Mouse (Mus musculus): ENCODE results near the gene Msrb2. TPM values are rescaled to one million over a fixed set of nuclear protein-coding genes. Genes with fewer than 3 reads are reported as not detected.

Gene Msrb2
- polyA plus RNA-seq, 1 experiment from 2014 or later = 12.9 TPM

DNA sequence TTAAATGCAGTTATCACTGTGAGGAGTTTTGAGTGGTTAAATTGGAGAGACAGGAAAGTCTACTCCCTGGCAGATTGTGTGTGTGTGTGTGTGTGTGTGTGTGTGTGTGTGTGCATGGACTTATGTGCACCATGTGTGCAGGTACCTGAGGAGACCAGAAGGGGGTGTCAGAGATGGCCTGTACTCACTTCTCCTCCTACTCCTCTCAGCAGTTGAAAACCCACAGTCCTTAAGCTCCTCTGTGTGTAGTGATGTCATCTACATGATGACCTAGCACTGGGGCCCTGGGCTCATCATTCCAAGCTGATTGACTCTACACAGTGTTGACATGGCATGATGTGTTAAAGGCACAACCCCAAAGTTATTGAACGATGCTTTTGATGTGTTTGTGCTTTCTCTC lies 11.0 kb downstream of the Msrb2 start:
- Histone ChIP-seq H3K9me3 (ENCODE audit: control insufficient read depth, low read length) (no peaks in the 10 kb centered on the region), H3K27ac (ENCODE audit: low read depth, low read length) (no peak overlapping the region), H3K36me3 (ENCODE audit: control insufficient read depth, insufficient read depth, low read length) (no peaks in the 10 kb centered on the region), H3K9ac (ENCODE audit: low read depth, low read length) (no peak overlapping the region), H3K4me1 (ENCODE audit: control insufficient read depth, insufficient read depth, low read depth, low read length) (no peaks in the 10 kb centered on the region), H3K27me3 (replicated peaks; ENCODE audit: control insufficient read depth, insufficient read depth, low read length) (no peaks in the 10 kb centered on the region), H3K4me3 (ENCODE audit: low read length) (no peak overlapping the region), H3K4me2 (ENCODE audit: low read length) (no peak overlapping the region)
- no peak for ATAC-seq
- WGBS = 92% methylated on average over 1 of the region's 1 CpGs

DNA sequence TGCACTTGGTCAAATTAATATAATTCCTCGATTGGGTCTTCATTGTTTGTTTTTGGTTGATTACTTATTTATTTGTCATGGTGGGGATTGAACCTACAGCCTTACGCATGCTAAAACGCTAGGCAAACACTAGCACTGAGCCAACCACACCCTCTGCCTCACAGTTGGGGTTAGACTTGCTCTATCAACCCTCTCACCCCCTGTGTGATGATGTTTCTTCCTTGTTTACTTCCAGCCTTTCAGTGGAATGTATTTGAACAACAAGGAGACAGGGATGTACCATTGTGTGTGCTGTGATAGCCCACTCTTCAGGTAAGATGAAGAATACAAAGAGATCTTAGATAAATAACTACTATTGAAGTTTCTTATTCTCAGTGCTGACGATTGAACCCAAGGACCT lies 11.8 kb downstream of the Msrb2 start:
- H3K36me3 ChIP-seq (ENCODE audit: control insufficient read depth, insufficient read depth, low read length) = no peaks in the 10 kb centered on the region
- no peaks in the 10 kb centered on the region for H3K9me3 ChIP-seq (ENCODE audit: control insufficient read depth, low read length)
- WGBS = 58% methylated on average over 4 of the region's 4 CpGs
- H3K27ac ChIP-seq (ENCODE audit: low read depth, low read length) = no peak overlapping the region
- H3K4me1 ChIP-seq (ENCODE audit: control insufficient read depth, insufficient read depth, low read depth, low read length) = no peaks in the 10 kb centered on the region
- no peak overlapping the region for H3K4me2 ChIP-seq (ENCODE audit: low read length)
- no peak overlapping the region for H3K9ac ChIP-seq (ENCODE audit: low read depth, low read length)
- no peaks in the 10 kb centered on the region for H3K27me3 ChIP-seq (replicated peaks; ENCODE audit: control insufficient read depth, insufficient read depth, low read length)
- ATAC-seq = no peak
- H3K4me3 ChIP-seq (ENCODE audit: low read length) = no peak overlapping the region

DNA sequence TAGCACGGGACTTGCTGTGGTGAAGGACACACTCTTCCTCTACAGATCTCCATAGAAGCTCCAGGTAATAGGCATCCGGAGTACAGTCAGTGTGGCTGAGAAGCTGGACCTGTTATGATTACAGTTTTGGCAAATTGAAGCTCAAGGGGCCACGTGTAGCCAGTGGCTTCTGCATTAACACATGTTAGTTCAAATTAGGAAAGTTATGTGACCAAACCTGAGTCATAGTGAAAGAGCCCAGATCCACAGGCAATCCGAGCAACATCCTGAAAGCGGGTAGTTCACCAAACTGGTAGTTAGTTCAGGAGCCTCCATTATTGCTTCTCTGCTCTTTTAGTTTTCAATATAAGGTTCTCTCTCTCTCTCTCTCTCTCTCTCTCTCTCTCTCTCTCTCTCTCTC lies 14.5 kb downstream of the Msrb2 start:
- Histone ChIP-seq H3K4me2 (ENCODE audit: low read length) (no peak overlapping the region), H3K27me3 (replicated peaks; ENCODE audit: control insufficient read depth, insufficient read depth, low read length) (no peaks in the 10 kb centered on the region), H3K36me3 (ENCODE audit: control insufficient read depth, insufficient read depth, low read length) (no peaks in the 10 kb centered on the region), H3K4me3 (ENCODE audit: low read length) (no peak overlapping the region), H3K9ac (ENCODE audit: low read depth, low read length) (no peak overlapping the region), H3K4me1 (ENCODE audit: control insufficient read depth, insufficient read depth, low read depth, low read length) (no peaks in the 10 kb centered on the region), H3K9me3 (ENCODE audit: control insufficient read depth, low read length) (no peaks in the 10 kb centered on the region), H3K27ac (ENCODE audit: low read depth, low read length) (no peak overlapping the region)
- WGBS = 87% methylated on average over 5 of the region's 5 CpGs
- no peak for ATAC-seq

DNA sequence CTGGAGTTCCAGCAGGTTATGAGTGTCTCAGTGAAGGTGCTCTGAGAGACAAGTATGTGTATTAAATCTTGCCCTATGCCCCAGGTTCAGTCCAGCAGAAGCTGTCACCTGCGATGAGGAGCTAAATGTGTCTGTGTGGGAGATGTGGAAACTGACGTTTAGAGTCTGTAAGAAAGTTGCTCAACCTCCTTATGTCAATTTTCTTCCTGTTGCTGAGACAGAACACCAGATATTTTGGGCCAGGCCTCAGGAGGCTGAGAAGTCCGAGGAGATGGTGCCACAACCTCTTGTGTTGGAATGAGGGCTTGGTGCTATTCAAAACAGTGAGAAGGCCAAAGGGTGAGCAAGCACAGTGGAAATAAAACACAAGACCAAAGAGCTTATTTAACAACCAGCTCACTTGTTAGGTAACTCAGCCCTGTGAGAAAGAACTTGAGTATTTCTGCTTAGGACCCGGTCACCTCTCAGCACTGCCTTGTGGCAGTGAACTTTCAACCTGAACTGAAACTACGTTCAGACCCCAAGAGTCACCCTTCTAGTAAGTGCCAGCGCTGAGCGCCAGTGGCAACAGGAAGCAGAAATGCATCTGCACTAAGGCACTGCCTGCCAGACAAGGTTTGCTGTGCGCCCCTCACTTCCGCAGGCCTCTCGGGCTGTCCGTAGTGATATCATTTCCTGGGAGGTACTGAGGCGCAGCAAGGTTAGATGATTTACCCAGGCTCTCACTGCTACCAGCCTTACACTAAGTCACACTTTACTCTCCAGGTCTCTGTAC lies 17.3 kb downstream of the Msrb2 start:
- H3K36me3 ChIP-seq (ENCODE audit: control insufficient read depth, insufficient read depth, low read length) = no peaks in the 10 kb centered on the region
- no peak for ATAC-seq
- no peaks in the 10 kb centered on the region for H3K27me3 ChIP-seq (replicated peaks; ENCODE audit: control insufficient read depth, insufficient read depth, low read length)
- no peak overlapping the region for H3K27ac ChIP-seq (ENCODE audit: low read depth, low read length)
- H3K4me1 ChIP-seq (ENCODE audit: control insufficient read depth, insufficient read depth, low read depth, low read length) = no peaks in the 10 kb centered on the region
- H3K9me3 ChIP-seq (ENCODE audit: control insufficient read depth, low read length) = no peaks in the 10 kb centered on the region
- 90% methylated on average over 12 of the region's 12 CpGs for WGBS
- no peak overlapping the region for H3K9ac ChIP-seq (ENCODE audit: low read depth, low read length)
- H3K4me3 ChIP-seq (ENCODE audit: low read length) = no peak overlapping the region
- no peak overlapping the region for H3K4me2 ChIP-seq (ENCODE audit: low read length)

DNA sequence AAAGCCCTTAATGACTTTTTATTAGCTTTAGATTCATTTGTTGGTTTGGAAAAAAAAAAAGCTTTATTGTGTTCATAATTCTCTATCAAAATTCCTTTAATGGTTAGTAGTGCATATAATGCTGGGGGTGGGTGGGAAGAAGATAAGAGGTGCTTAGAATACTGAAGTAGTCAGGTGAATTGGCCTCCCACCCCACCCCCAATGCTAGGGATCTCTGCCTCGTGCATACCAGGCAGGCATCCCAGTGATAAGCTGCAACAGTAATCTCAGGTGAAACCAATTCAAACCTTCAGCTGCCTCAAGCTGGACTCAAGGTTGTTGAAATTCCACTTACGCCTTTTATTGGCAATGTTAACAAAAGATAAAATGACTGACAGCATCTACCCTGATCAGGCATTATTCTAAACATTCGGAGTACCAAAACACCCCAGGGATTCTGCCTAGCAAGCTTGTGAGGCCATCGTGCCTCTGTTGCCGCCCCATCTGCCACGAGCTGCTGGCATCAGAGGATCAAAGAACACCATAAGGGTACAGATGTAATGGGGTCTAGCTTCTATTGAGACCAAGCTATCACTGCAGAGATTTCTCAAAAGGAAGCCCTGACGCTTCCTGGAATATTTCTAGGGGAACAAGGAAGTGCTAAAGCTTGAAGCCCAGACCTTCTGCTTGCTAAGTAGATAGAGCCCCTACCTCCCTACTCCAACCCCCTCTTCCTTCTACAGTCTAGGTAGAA lies 19.3 kb downstream of the Msrb2 start:
- H3K9me3 ChIP-seq (ENCODE audit: control insufficient read depth, low read length) = no peaks in the 10 kb centered on the region
- H3K4me3 ChIP-seq (ENCODE audit: low read length) = no peak overlapping the region
- no peak overlapping the region for H3K9ac ChIP-seq (ENCODE audit: low read depth, low read length)
- no peaks in the 10 kb centered on the region for H3K36me3 ChIP-seq (ENCODE audit: control insufficient read depth, insufficient read depth, low read length)
- WGBS = 42% methylated on average over 7 of the region's 7 CpGs
- no peaks in the 10 kb centered on the region for H3K27me3 ChIP-seq (replicated peaks; ENCODE audit: control insufficient read depth, insufficient read depth, low read length)
- no peaks in the 10 kb centered on the region for H3K4me1 ChIP-seq (ENCODE audit: control insufficient read depth, insufficient read depth, low read depth, low read length)
- no peak overlapping the region for H3K4me2 ChIP-seq (ENCODE audit: low read length)
- no peak overlapping the region for H3K27ac ChIP-seq (ENCODE audit: low read depth, low read length)
- no peak for ATAC-seq

DNA sequence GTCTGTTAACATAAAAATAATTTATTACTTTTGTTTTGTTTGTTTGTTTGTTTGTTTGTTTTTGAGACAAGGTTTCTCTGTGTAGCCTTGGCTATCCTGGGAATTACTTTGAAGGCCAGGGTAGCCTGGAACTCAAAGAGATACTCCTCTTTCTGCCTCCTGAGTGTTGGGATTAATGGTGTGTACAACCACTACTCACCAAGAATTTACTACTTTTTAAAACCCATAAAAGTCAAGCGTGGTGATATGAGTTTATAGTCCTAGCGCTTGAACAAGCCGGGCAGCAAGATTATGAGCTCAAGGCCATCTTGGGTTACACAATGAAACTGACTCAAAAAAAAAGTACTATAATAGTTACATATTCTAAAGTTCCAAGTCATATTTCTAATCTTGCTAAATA lies 20.4 kb downstream of the Msrb2 start:
- no peak overlapping the region for H3K27ac ChIP-seq (ENCODE audit: low read depth, low read length)
- no peaks in the 10 kb centered on the region for H3K4me1 ChIP-seq (ENCODE audit: control insufficient read depth, insufficient read depth, low read depth, low read length)
- H3K9ac ChIP-seq (ENCODE audit: low read depth, low read length) = no peak overlapping the region
- no peaks in the 10 kb centered on the region for H3K9me3 ChIP-seq (ENCODE audit: control insufficient read depth, low read length)
- no peak overlapping the region for H3K4me3 ChIP-seq (ENCODE audit: low read length)
- H3K27me3 ChIP-seq (replicated peaks; ENCODE audit: control insufficient read depth, insufficient read depth, low read length) = no peaks in the 10 kb centered on the region
- WGBS = 86% methylated on average over 3 of the region's 3 CpGs
- no peaks in the 10 kb centered on the region for H3K36me3 ChIP-seq (ENCODE audit: control insufficient read depth, insufficient read depth, low read length)
- no peak for ATAC-seq
- no peak overlapping the region for H3K4me2 ChIP-seq (ENCODE audit: low read length)

DNA sequence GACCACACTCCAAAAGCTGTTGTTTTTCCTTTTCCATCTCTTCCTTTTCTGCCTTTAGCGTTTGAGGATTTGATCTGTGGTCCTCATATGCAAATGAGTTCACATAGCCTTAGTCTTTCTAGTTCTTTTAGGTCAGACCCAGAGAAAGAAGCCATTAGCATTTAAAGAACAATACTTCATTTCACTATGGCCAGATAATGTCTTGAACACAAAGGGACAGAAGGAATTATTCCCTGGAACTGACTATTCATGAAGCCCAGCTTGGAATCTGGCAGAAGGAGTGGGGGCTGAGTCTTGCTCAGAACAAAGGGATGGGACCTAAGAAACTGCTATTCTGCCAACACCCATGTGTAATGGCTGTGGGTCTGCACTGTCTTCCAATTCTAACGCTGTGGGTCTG lies 21.6 kb downstream of the Msrb2 start:
- ATAC-seq = no peak
- 20% methylated on average over 2 of the region's 2 CpGs for WGBS
- Histone ChIP-seq H3K27ac (ENCODE audit: low read depth, low read length) (no peak overlapping the region), H3K4me3 (ENCODE audit: low read length) (no peak overlapping the region), H3K36me3 (ENCODE audit: control insufficient read depth, insufficient read depth, low read length) (no peaks in the 10 kb centered on the region), H3K9ac (ENCODE audit: low read depth, low read length) (no peak overlapping the region), H3K4me2 (ENCODE audit: low read length) (no peak overlapping the region), H3K27me3 (replicated peaks; ENCODE audit: control insufficient read depth, insufficient read depth, low read length) (no peaks in the 10 kb centered on the region), H3K4me1 (ENCODE audit: control insufficient read depth, insufficient read depth, low read depth, low read length) (no peaks in the 10 kb centered on the region), H3K9me3 (ENCODE audit: control insufficient read depth, low read length) (peaks cover 4% of the 10 kb centered on the region; the same call in 1 of the 2 replicates)

DNA sequence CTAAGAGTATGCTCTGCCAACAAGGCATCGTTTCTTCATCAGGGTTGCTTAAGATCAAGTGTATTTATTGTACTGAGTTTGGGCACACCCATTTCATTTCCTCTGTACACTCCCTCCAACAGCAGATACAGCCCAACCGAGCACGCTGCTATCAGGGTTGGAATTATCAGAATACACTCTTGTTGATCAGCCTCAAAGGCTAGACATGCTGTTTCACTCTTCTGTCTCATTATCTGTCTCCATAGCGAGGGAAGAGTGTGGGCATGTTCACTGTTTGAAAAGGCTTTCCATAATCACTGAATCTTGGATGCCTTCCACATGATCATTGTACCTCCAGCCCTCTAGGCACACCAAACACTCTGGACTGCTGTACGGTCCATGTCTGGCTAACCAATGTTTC lies 34.2 kb downstream of the Msrb2 start:
- no peaks in the 10 kb centered on the region for H3K27me3 ChIP-seq (replicated peaks; ENCODE audit: control insufficient read depth, insufficient read depth, low read length)
- no peaks in the 10 kb centered on the region for H3K36me3 ChIP-seq (ENCODE audit: control insufficient read depth, insufficient read depth, low read length)
- WGBS = 74% methylated on average over 5 of the region's 5 CpGs
- no peak overlapping the region for H3K27ac ChIP-seq (ENCODE audit: low read depth, low read length)
- H3K4me1 ChIP-seq (ENCODE audit: control insufficient read depth, insufficient read depth, low read depth, low read length) = no peaks in the 10 kb centered on the region
- no peak overlapping the region for H3K4me3 ChIP-seq (ENCODE audit: low read length)
- no peak overlapping the region for H3K9ac ChIP-seq (ENCODE audit: low read depth, low read length)
- H3K9me3 ChIP-seq (ENCODE audit: control insufficient read depth, low read length) = no peaks in the 10 kb centered on the region
- no peak for ATAC-seq
- H3K4me2 ChIP-seq (ENCODE audit: low read length) = no peak overlapping the region

DNA sequence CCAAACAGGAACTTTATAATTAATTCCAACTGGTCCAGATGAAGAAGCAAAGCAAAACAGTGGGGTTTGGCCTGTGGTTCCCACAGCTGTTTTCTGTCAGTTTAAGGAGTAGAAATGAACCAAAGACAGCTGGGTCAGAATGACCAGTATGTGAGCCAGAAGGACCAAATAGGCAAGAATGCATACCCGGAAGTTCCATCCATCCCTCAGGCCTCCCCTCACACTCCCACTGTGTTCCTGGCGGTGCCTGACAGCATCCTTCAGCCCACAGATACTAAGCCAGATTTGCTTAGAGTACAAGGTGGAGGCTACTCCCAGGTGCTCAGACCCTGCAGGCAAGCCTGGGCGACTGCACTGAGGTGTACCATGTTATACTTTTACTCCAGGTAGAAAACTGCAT lies 35.3 kb downstream of the Msrb2 start:
- ATAC-seq = no peak
- H3K27me3 ChIP-seq (replicated peaks; ENCODE audit: control insufficient read depth, insufficient read depth, low read length) = no peaks in the 10 kb centered on the region
- no peak overlapping the region for H3K27ac ChIP-seq (ENCODE audit: low read depth, low read length)
- no peak overlapping the region for H3K4me2 ChIP-seq (ENCODE audit: low read length)
- no peaks in the 10 kb centered on the region; the same call in 1 of the 2 replicates for H3K9me3 ChIP-seq (ENCODE audit: control insufficient read depth, low read length)
- H3K4me3 ChIP-seq (ENCODE audit: low read length) = no peak overlapping the region
- no peaks in the 10 kb centered on the region for H3K4me1 ChIP-seq (ENCODE audit: control insufficient read depth, insufficient read depth, low read depth, low read length)
- no peaks in the 10 kb centered on the region for H3K36me3 ChIP-seq (ENCODE audit: control insufficient read depth, insufficient read depth, low read length)
- WGBS = 62% methylated on average over 3 of the region's 3 CpGs
- no peak overlapping the region for H3K9ac ChIP-seq (ENCODE audit: low read depth, low read length)

Measured in hindbrain, embryonic 16.5 days (tissue).